Mouse (Mus musculus) forebrain, postnatal 0 days (tissue): Measurements from ENCODE around the gene E2f1. TPM values are rescaled to one million over a fixed set of nuclear protein-coding genes. Genes with fewer than 3 reads are reported as not detected.
A peak's percentile ranks its signal among the peaks of the same experiment; 100 is the strongest.

Source experiments
- ATAC-seq: fragments of 200-750 bp; cut with Nextera tagmentation; 2 replicates; pipeline ENCODE4 v1.8.0; 2017; ENCODE audit warnings: mild to moderate bottlenecking, moderate library complexity
- DNase-seq: peaks from one replicate; pipeline ENCODE4 v3.0.0-alpha.2; 2015
- H3K27ac ChIP-seq: fragments of 300-500 bp; sonication (generic); 2 replicates; pipeline ENCODE4 v1.5.1; 2014; ENCODE audit warnings: low read depth, mild to moderate bottlenecking, antibody characterized with exemption, low read length, moderate library complexity, mixed read lengths
- H3K27me3 ChIP-seq: fragments of 300-500 bp; sonication (generic); 2 replicates; pipeline ENCODE4 v1.6.1; 2014; ENCODE audit warnings: mild to moderate bottlenecking, low read length, mixed read lengths; ENCODE audit not compliant: insufficient read depth
- H3K36me3 ChIP-seq: fragments of 300-500 bp; sonication (generic); 2 replicates; pipeline ENCODE4 v1.6.1; 2014; ENCODE audit warnings: mild to moderate bottlenecking, moderate library complexity; ENCODE audit not compliant: insufficient read depth
- H3K4me1 ChIP-seq: fragments of 300-500 bp; sonication (generic); 2 replicates; pipeline ENCODE4 v1.6.1; 2014; ENCODE audit warnings: antibody characterized with exemption; ENCODE audit not compliant: insufficient read depth
- H3K4me2 ChIP-seq: fragments of 300-500 bp; sonication (generic); 2 replicates; pipeline ENCODE4 v1.6.1; 2014; ENCODE audit warnings: low read depth, mild to moderate bottlenecking, moderate library complexity
- H3K4me3 ChIP-seq: fragments of 300-500 bp; sonication (generic); 2 replicates; pipeline ENCODE4 v1.5.1; 2014; ENCODE audit warnings: low read depth, low read length, mixed read lengths
- H3K9ac ChIP-seq: fragments of 300-500 bp; sonication (generic); 2 replicates; pipeline ENCODE4 v1.6.1; 2014; ENCODE audit warnings: mild to moderate bottlenecking
- H3K9me3 ChIP-seq: fragments of 300-500 bp; sonication (generic); 2 replicates; pipeline ENCODE4 v1.6.1; 2016; ENCODE audit warnings: low read length
- CTCF ChIP-seq: sonication (generic); IDR thresholded peaks from 2 replicates; pipeline ENCODE4 v1.5.1; 2016; ENCODE audit warnings: antibody characterized with exemption, control low read depth, low read depth
- WGBS: fragments of 180-500 bp; shearing (Covaris S2); extraction: QIAGEN DNeasy Blood & Tissue Kit; methylation state at CpG from one replicate; pipeline ENCODE4 v1.1.7; 2014; 5-methylcytosine and 5-hydroxymethylcytosine counted together
- polyA plus RNA-seq: library from polyadenylated mRNA; unstranded; fragments of >200 nt; fragmentation: Nextera tagmentation; extraction: Ambion mirVana; gene quantifications from 2 replicates; pipeline ENCODE4 v1.2.1, GENCODE M21; 2015
- total RNA-seq: library from RNA; depleted of rRNA; stranded (reverse); fragments of >200 nt; gene quantifications from 2 replicates; pipeline ENCODE4 v1.2.3, GENCODE M21; 2014

Gene E2f1
- total and polyA plus RNA-seq, 2 experiments from 2014 or later = 2.8 to 4.9 TPM

GRCm38 (mm10) chr2:154551927-154552326 is 17.8 kb downstream of the E2f1 start:
- Histone ChIP-seq H3K27ac (0 out of 2 replicates have a peak overlapping the region, but pooled peaks have one; percentile 15), H3K4me2 (peak overlapping the region; percentile 43), H3K27me3 (no peaks in the 10 kb centered on the region), H3K9me3 (no peaks in the 10 kb centered on the region), H3K4me1 (peaks cover 16% of the 10 kb centered on the region), H3K9ac (no peak overlapping the region; the same call in 1 of the 2 replicates), H3K4me3 (no peak overlapping the region), H3K36me3 (no peaks in the 10 kb centered on the region)
- ATAC-seq (no peak; the same call in 1 of the 2 replicates), DNase-seq (no peak)
- TF ChIP-seq CTCF = no peak
- WGBS = 39% methylated on average over 21 of the region's 21 CpGs

GRCm38 (mm10) chr2:154551476-154551875 is 18.2 kb downstream of the E2f1 start, which contains the start of gene Actl10:
TSS of gene Actl10 (plus strand) at chr2:154551776.
- Histone ChIP-seq H3K27me3 (no peaks in the 10 kb centered on the region), H3K9me3 (no peaks in the 10 kb centered on the region), H3K9ac (no peak within 1 kb of the TSS; the same call in 1 of the 2 replicates), H3K4me3 (0 out of 2 replicates have a peak within 1 kb of the TSS, but pooled peaks have one; percentile 5), H3K27ac (0 out of 2 replicates have a peak within 1 kb of the TSS, but pooled peaks have one; percentile 15), H3K4me1 (peaks cover 16% of the 10 kb centered on the region; the same call in 1 of the 2 replicates), H3K36me3 (no peaks in the 10 kb centered on the region), H3K4me2 (peak within 1 kb of the TSS; percentile 43)
- DNase-seq (no peak), ATAC-seq (no peak)
- no peak for TF ChIP-seq CTCF
- WGBS = 87% methylated on average over 4 of the region's 4 CpGs

- ATAC-seq (no peak), DNase-seq (no peak)
- no peak for TF ChIP-seq CTCF
- H3K4me3 ChIP-seq = no peak overlapping the region
- H3K4me2 ChIP-seq = no peak overlapping the region
- H3K36me3 ChIP-seq = no peaks in the 10 kb centered on the region
- H3K9me3 ChIP-seq = no peaks in the 10 kb centered on the region
- H3K27me3 ChIP-seq = no peaks in the 10 kb centered on the region
- WGBS = 69% methylated on average over 2 of the region's 2 CpGs
- no peak overlapping the region for H3K27ac ChIP-seq
- no peak overlapping the region for H3K9ac ChIP-seq
- H3K4me1 ChIP-seq = peaks cover 16% of the 10 kb centered on the region; the same call in 1 of the 2 replicates
Measured at GRCm38 (mm10) chr2:154550937-154551336, 18.8 kb downstream of the E2f1 start.

GRCm38 (mm10) chr2:154549886-154550189 is 19.9 kb downstream of the E2f1 start:
- Histone ChIP-seq H3K4me2 (peak overlapping the region; percentile 84), H3K9me3 (no peaks in the 10 kb centered on the region), H3K4me1 (peaks cover 16% of the 10 kb centered on the region; the same call in 1 of the 2 replicates), H3K9ac (peak overlapping the region; percentile 51), H3K36me3 (no peaks in the 10 kb centered on the region), H3K27me3 (no peaks in the 10 kb centered on the region), H3K27ac (no peak overlapping the region), H3K4me3 (peak overlapping the region; percentile 35)
- ATAC-seq (no peak), DNase-seq (no peak)
- WGBS = 15% methylated on average over 20 of the region's 20 CpGs
- peak; percentile 46 for TF ChIP-seq CTCF

GRCm38 (mm10) chr2:154549127-154549885 is 20.4 kb downstream of the E2f1 start:
- 0 out of 2 replicates have a peak overlapping the region, but pooled peaks have one; percentile 15 for H3K27ac ChIP-seq
- H3K4me3 ChIP-seq = peak overlapping the region; percentile 35
- DNase-seq (peak; percentile 78), ATAC-seq (peak; percentile 61)
- no peaks in the 10 kb centered on the region for H3K9me3 ChIP-seq
- TF ChIP-seq CTCF = no peak
- peak overlapping the region; percentile 84 for H3K4me2 ChIP-seq
- H3K36me3 ChIP-seq = no peaks in the 10 kb centered on the region
- peak overlapping the region; percentile 51 for H3K9ac ChIP-seq
- 8% methylated on average over 48 of the region's 48 CpGs for WGBS
- no peaks in the 10 kb centered on the region for H3K27me3 ChIP-seq
- H3K4me1 ChIP-seq = peaks cover 16% of the 10 kb centered on the region; the same call in 1 of the 2 replicates

GRCm38 (mm10) chr2:154548688-154549087 is 21.0 kb downstream of the E2f1 start:
- no peak for ATAC-seq
- no peak for TF ChIP-seq CTCF
- Histone ChIP-seq H3K4me2 (no peak overlapping the region), H3K27me3 (no peaks in the 10 kb centered on the region), H3K27ac (no peak overlapping the region), H3K36me3 (no peaks in the 10 kb centered on the region), H3K4me1 (peaks cover 16% of the 10 kb centered on the region; the same call in 1 of the 2 replicates), H3K4me3 (no peak overlapping the region), H3K9me3 (no peaks in the 10 kb centered on the region), H3K9ac (no peak overlapping the region)
- 53% methylated on average over 3 of the region's 3 CpGs for WGBS
- DNase-seq = no peak

GRCm38 (mm10) chr2:154546711-154547110 is 23.0 kb downstream of the E2f1 start, which contains the start of gene 1700003F12Rik:
TSS of gene 1700003F12Rik (plus strand) at chr2:154547085.
- 92% methylated on average over 10 of the region's 10 CpGs for WGBS

More at GRCm38 (mm10) chr2:154546711-154547110, 23.0 kb downstream of the E2f1 start, which contains the start of gene 1700003F12Rik:
- no peak for TF ChIP-seq CTCF
- H3K9ac ChIP-seq = no peak within 1 kb of the TSS
- H3K4me3 ChIP-seq = no peak within 1 kb of the TSS
- ATAC-seq = no peak
- no peak for DNase-seq
- H3K27me3 ChIP-seq = no peaks in the 10 kb centered on the region
- no peaks in the 10 kb centered on the region for H3K9me3 ChIP-seq
- no peak within 1 kb of the TSS for H3K4me2 ChIP-seq
- H3K4me1 ChIP-seq = peaks cover 10% of the 10 kb centered on the region; the same call in 1 of the 2 replicates
- H3K27ac ChIP-seq = no peak within 1 kb of the TSS
- H3K36me3 ChIP-seq = no peaks in the 10 kb centered on the region
